Mouse (Mus musculus) common myeloid progenitor, adult 5-6 weeks (primary cell): ENCODE results near the gene Trak1. TPM values are rescaled to one million over a fixed set of nuclear protein-coding genes. Genes with fewer than 3 reads are reported as not detected.
"Not testable (repeated sequence)": the region's sequence is repeated elsewhere in the genome, so short reads cannot be mapped to it uniquely, and the experiment has no call there.

Source experiments
- ATAC-seq: replicated peaks from 2 replicates; pipeline ENCODE4 v1.8.0; 2016; ENCODE audit warnings: low read depth, mild to moderate bottlenecking, moderate TSS enrichment, inconsistent platforms; ENCODE audit not compliant: poor library complexity, severe bottlenecking
- total RNA-seq: library from RNA; stranded (forward); fragments of 200-1000, 187-1606 nt; gene quantifications from 2 replicates; pipeline ENCODE4 v1.2.3, GENCODE M21; 2017

Gene Trak1
- total RNA-seq, 1 experiment from 2014 or later: 32.3 TPM

- ATAC-seq: no peak
Observed at GRCm38 (mm10) chr9:121315901-121316595, 18.7 kb downstream of the Trak1 start.

GRCm38 (mm10) chr9:121316621-121317405 lies 19.5 kb downstream of the Trak1 start:
- peak; percentile 11; the same call in 1 of the 2 replicates for ATAC-seq

- ATAC-seq: no peak
Observed at GRCm38 (mm10) chr9:121319323-121319966, 22.1 kb downstream of the Trak1 start.

GRCm38 (mm10) chr9:121320433-121320832 lies 23.1 kb downstream of the Trak1 start:
- ATAC-seq: no peak

GRCm38 (mm10) chr9:121321118-121321517 lies 23.8 kb downstream of the Trak1 start:
- no peak for ATAC-seq

GRCm38 (mm10) chr9:121322034-121322433 lies 24.7 kb downstream of the Trak1 start:
- ATAC-seq: no peak

GRCm38 (mm10) chr9:121328342-121328741 lies 31.0 kb downstream of the Trak1 start:
- not testable (repeated sequence) for ATAC-seq

- ATAC-seq: no peak
Observed at GRCm38 (mm10) chr9:121329181-121329580, 31.9 kb downstream of the Trak1 start.

GRCm38 (mm10) chr9:121330065-121330464 lies 32.8 kb downstream of the Trak1 start:
- ATAC-seq: peak; percentile 65

GRCm38 (mm10) chr9:121331438-121331837 lies 34.1 kb downstream of the Trak1 start:
- peak; percentile 57 for ATAC-seq

- peak; percentile 75 for ATAC-seq
Observed at GRCm38 (mm10) chr9:121331878-121332630, 34.8 kb downstream of the Trak1 start.

- no peak for ATAC-seq
Observed at GRCm38 (mm10) chr9:121333559-121333958, 36.3 kb downstream of the Trak1 start.

- no peak for ATAC-seq
Observed at GRCm38 (mm10) chr9:121334311-121334851, 37.1 kb downstream of the Trak1 start.

GRCm38 (mm10) chr9:121335568-121335967 lies 38.3 kb downstream of the Trak1 start:
- ATAC-seq: no peak

- ATAC-seq: no peak
Observed at GRCm38 (mm10) chr9:121336324-121336946, 39.1 kb downstream of the Trak1 start.

- ATAC-seq: no peak
Observed at GRCm38 (mm10) chr9:121337216-121337937, 40.1 kb downstream of the Trak1 start.

GRCm38 (mm10) chr9:121337938-121338289 lies 40.6 kb downstream of the Trak1 start:
- no peak for ATAC-seq

GRCm38 (mm10) chr9:121341832-121342231 lies 44.5 kb downstream of the Trak1 start:
- no peak for ATAC-seq
